Mouse (Mus musculus) intestine, postnatal 0 days (tissue): ENCODE results near the gene Prdm5. TPM values are rescaled to one million over a fixed set of nuclear protein-coding genes. Genes with fewer than 3 reads are reported as not detected.

Experiments
- ATAC-seq: fragments of 200-750 bp; cut with Nextera tagmentation; 2 replicates; pipeline ENCODE4 v1.8.0; 2017; ENCODE audit warnings: mild to moderate bottlenecking, moderate TSS enrichment, moderate library complexity
- H3K27ac ChIP-seq: fragments of 300-500 bp; sonication (generic); 2 replicates; pipeline ENCODE4 v1.5.1; 2014; ENCODE audit warnings: mild to moderate bottlenecking, low read depth, low read length, moderate library complexity
- H3K27me3 ChIP-seq: fragments of 300-500 bp; sonication (generic); replicated peaks from 2 replicates; pipeline ENCODE4 v1.6.1; 2014; ENCODE audit warnings: low read length, mixed read lengths; ENCODE audit not compliant: control insufficient read depth, insufficient read depth
- H3K36me3 ChIP-seq: fragments of 300-500 bp; sonication (generic); 2 replicates; pipeline ENCODE4 v1.6.1; 2014; ENCODE audit warnings: mild to moderate bottlenecking, moderate library complexity; ENCODE audit not compliant: control insufficient read depth, insufficient read depth
- H3K4me1 ChIP-seq: fragments of 300-500 bp; sonication (generic); replicated peaks from 2 replicates; pipeline ENCODE4 v1.6.1; 2014; ENCODE audit warnings: antibody characterized with exemption, low read length, mixed read lengths; ENCODE audit not compliant: control insufficient read depth, insufficient read depth
- H3K4me2 ChIP-seq: fragments of 300-500 bp; sonication (generic); replicated peaks from 2 replicates; pipeline ENCODE4 v1.6.1; 2014; ENCODE audit warnings: low read depth, mild to moderate bottlenecking, moderate library complexity
- H3K4me3 ChIP-seq: fragments of 300-500 bp; sonication (generic); 2 replicates; pipeline ENCODE4 v1.5.1; 2014; ENCODE audit warnings: low read depth, low read length
- H3K9ac ChIP-seq: fragments of 300-500 bp; sonication (generic); 2 replicates; pipeline ENCODE4 v1.6.1; 2014; ENCODE audit warnings: mild to moderate bottlenecking, low read depth, low read length
- H3K9me3 ChIP-seq: fragments of 300-500 bp; sonication (generic); 2 replicates; pipeline ENCODE4 v1.6.1; 2016; ENCODE audit warnings: mixed run types; ENCODE audit not compliant: control insufficient read depth
- CTCF ChIP-seq: sonication (generic); IDR thresholded peaks from 2 replicates; pipeline ENCODE4 v1.5.1; 2016; ENCODE audit warnings: low read depth, mild to moderate bottlenecking, control low read depth, antibody characterized with exemption, moderate library complexity
- WGBS: fragments of 180-500 bp; shearing (Covaris S2); extraction: QIAGEN DNeasy Blood & Tissue Kit; methylation state at CpG from one replicate; pipeline ENCODE4 v1.1.7; 2014; 5-methylcytosine and 5-hydroxymethylcytosine counted together
- polyA plus RNA-seq: library from polyadenylated mRNA; unstranded; fragments of >200 nt; fragmentation: Nextera tagmentation; extraction: Ambion mirVana; gene quantifications from 2 replicates; pipeline ENCODE4 v1.2.1, GENCODE M21; 2015

The Prdm5 gene
- polyA plus RNA-seq, 1 experiment from 2014 or later: 3.0 TPM

DNA sequence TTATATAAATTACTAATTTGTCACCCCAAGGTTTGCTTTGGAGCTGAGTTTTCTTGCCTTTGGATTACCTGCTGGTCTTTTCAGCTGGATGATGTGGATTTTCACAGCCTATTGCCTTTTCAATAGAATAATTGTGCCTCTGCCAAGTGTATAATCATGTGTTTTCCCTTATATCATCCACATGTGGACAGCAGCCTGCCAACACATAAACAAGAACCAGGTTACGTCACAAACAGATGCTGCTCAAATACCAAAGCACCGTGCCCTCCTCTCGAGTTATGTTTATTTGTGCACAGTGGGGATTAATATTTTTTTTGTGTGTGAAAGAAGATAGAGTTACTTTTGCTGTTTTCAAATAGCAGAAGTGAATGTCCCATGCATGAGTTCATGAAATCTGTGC, 70.9 kb downstream of the Prdm5 start:
- ATAC-seq: no peak
- no peaks in the 10 kb centered on the region for H3K36me3 ChIP-seq
- WGBS: 65% methylated on average over 3 of the region's 3 CpGs

DNA sequence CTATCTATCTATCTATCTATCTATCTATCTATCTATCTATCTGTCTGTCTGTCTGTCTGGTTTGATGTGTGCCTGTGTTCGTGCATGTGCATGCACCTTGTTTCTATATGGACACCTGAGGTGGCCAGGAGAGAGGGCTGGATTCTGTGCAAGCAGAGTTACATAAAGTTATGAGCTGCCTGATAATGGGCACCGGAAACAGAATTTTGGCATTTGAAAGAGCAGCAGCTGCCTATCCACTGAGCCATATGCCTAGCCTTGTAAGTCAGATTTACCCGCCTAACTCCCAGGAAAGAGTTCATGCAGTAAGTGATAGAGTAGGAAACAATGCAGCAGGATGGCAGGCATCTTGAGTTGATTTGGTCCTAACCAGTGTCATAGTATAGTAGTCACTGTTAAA, 71.4 kb downstream of the Prdm5 start:
- Histone ChIP-seq H3K9ac (no peak overlapping the region), H3K27ac (no peak overlapping the region), H3K27me3 (no peaks in the 10 kb centered on the region), H3K36me3 (no peaks in the 10 kb centered on the region), H3K4me2 (no peak overlapping the region), H3K4me1 (no peaks in the 10 kb centered on the region), H3K9me3 (no peaks in the 10 kb centered on the region), H3K4me3 (no peak overlapping the region)
- no peak for ATAC-seq
- WGBS: 92% methylated on average over 3 of the region's 3 CpGs
- TF ChIP-seq CTCF: no peak

More for the DNA sequence above, 70.9 kb downstream of the Prdm5 start:
- no peak overlapping the region for H3K9ac ChIP-seq
- H3K27ac ChIP-seq: no peak overlapping the region
- H3K4me1 ChIP-seq: no peaks in the 10 kb centered on the region
- H3K4me2 ChIP-seq: no peak overlapping the region
- TF ChIP-seq CTCF: no peak
- no peaks in the 10 kb centered on the region for H3K9me3 ChIP-seq
- H3K27me3 ChIP-seq: no peaks in the 10 kb centered on the region
- no peak overlapping the region for H3K4me3 ChIP-seq

DNA sequence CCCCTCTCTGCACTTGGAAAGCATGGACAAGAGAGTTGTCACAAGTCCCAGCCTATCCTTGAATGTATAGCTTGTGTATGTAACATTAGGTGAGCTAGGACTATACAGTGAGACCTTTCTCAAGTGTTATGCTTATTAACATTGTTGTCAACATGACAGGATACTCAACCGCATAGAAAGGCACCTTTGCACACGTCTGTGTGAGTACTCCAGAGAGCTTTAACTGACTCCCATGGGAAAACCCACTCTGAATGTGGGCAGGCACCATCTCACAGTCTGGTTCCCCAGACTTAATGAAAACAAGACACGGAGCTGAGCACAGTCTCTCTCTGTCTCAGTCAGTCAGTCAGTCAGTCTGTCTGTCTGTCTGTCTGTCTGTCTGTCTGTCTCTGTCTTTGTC, 75.2 kb downstream of the Prdm5 start:
- Histone ChIP-seq H3K4me2 (no peak overlapping the region), H3K27ac (no peak overlapping the region), H3K4me3 (no peak overlapping the region), H3K36me3 (no peaks in the 10 kb centered on the region), H3K9ac (no peak overlapping the region), H3K27me3 (no peaks in the 10 kb centered on the region), H3K4me1 (no peaks in the 10 kb centered on the region), H3K9me3 (no peaks in the 10 kb centered on the region)
- WGBS: 68% methylated on average over 3 of the region's 3 CpGs
- no peak for TF ChIP-seq CTCF
- no peak for ATAC-seq

DNA sequence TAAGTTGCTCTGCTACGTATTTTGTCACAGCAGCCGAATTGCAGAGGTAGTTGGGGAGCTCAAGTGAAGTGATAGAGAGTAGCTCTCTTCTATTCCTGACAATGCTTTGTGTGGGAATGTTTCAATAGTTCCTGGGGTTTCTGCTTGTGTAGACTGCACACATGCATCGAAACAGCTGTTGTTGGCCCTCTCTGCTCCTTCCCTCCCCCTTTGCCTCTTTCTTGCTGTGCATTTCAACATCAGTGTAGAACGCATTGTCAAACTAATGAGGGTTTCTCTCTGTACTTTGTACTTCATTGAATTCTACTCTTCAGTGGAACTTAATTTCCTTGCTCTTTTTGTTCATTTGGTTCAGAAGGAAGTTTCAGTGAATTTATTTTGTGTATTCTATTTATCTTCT, 75.8 kb downstream of the Prdm5 start:
- Histone ChIP-seq H3K9ac (no peak overlapping the region), H3K27ac (no peak overlapping the region), H3K27me3 (no peaks in the 10 kb centered on the region), H3K36me3 (no peaks in the 10 kb centered on the region), H3K4me1 (no peaks in the 10 kb centered on the region), H3K4me2 (no peak overlapping the region), H3K4me3 (no peak overlapping the region), H3K9me3 (no peaks in the 10 kb centered on the region)
- ATAC-seq: no peak
- WGBS: 76% methylated on average over 4 of the region's 4 CpGs
- TF ChIP-seq CTCF: no peak

DNA sequence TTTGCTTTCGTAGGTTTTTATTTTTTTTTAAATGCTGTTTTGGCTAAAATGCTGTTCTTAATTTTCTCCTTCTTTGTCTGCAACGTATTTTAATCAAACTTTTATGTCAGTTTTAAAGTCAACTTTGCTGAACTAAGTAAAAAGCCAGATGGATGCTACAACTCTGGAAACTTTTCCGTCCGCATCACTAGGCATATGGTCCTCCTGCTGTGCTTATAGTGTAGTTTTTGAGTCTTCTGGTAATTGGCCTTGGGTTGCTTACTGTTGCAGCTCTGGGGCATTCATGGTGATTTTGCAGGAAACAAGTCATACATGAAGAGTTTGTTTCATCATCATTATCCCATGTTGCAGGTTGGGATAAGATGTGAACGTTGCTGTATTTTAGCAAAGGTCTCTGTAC, 81.8 kb downstream of the Prdm5 start:
- H3K36me3 ChIP-seq: no peaks in the 10 kb centered on the region
- H3K4me2 ChIP-seq: no peak overlapping the region
- ATAC-seq: no peak
- no peak overlapping the region for H3K9ac ChIP-seq
- 92% methylated on average over 5 of the region's 5 CpGs for WGBS
- TF ChIP-seq CTCF: no peak
- H3K27me3 ChIP-seq: no peaks in the 10 kb centered on the region
- H3K4me3 ChIP-seq: no peak overlapping the region
- no peaks in the 10 kb centered on the region for H3K4me1 ChIP-seq
- H3K9me3 ChIP-seq: no peaks in the 10 kb centered on the region
- H3K27ac ChIP-seq: no peak overlapping the region

DNA sequence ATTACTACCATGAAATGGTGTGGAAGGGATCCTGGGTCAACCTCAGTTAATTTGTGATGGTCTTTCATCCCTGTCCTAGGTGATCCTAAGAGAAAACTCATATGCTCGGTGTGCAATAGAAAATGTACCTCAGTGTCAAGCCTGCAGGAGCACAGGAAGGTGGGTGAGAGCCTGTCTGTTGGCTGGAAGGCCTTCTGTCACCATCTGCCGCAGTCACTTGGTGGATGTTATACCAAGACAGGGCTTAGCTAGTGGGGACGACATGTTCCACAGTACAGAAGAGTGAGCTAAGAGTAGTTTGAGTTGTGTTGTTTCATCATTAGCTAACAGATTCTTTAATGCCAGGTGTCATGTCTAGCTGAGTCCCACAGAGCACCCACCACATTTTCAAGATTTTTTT, 84.0 kb downstream of the Prdm5 start:
- 88% methylated on average over 3 of the region's 3 CpGs for WGBS

DNA sequence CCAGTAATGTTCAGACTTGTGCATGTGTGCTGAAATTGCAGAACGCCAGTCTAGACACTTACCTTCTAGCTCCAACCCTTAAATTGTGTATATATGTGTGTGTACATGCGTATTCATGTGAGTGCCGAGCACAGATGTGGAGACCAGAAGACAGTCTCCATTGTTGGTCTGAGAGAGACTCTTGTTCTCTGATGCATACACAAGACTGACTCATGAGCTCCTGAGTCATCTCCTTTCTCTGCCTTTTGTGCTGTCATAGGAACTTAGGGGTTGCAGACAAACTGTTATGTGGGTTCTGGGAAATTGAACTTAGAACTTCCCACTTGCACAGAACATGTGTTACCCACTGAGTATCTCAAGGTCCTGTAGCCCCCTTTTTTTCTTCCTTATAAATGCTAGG, 85.4 kb downstream of the Prdm5 start:
- no peak overlapping the region for H3K4me3 ChIP-seq
- no peaks in the 10 kb centered on the region for H3K36me3 ChIP-seq
- no peak overlapping the region for H3K4me2 ChIP-seq
- no peak overlapping the region for H3K9ac ChIP-seq
- no peak overlapping the region for H3K27ac ChIP-seq
- ATAC-seq: no peak
- H3K4me1 ChIP-seq: no peaks in the 10 kb centered on the region
- H3K9me3 ChIP-seq: no peaks in the 10 kb centered on the region
- 91% methylated on average over 3 of the region's 3 CpGs for WGBS
- H3K27me3 ChIP-seq: no peaks in the 10 kb centered on the region
- TF ChIP-seq CTCF: no peak

More for the DNA sequence above, 84.0 kb downstream of the Prdm5 start:
- Histone ChIP-seq H3K4me2 (no peak overlapping the region), H3K9me3 (no peaks in the 10 kb centered on the region), H3K27me3 (no peaks in the 10 kb centered on the region), H3K36me3 (no peaks in the 10 kb centered on the region), H3K4me3 (no peak overlapping the region), H3K4me1 (no peaks in the 10 kb centered on the region), H3K27ac (no peak overlapping the region), H3K9ac (no peak overlapping the region)
- no peak for ATAC-seq
- TF ChIP-seq CTCF: no peak
